Comparison of ENCODE assay signal across 8 mouse cellular contexts in genomic region chr17:88195303-88195702, GRCm38 (mm10).
A peak's percentile ranks its signal among the peaks of the same experiment; 100 is the strongest.
DNase-seq lines count a peak whose midpoint lies in the region.
"Had no signal": no experiment of that assay in that cellular context is flagged by ENCODE, and none has a peak within 500 bp of the region (broad histone marks: within the 10 kb centered on the region; RNA-seq: fewer than 3 reads in every experiment).

No protein-coding gene starts in this region.

- DNase-seq in urinary bladder, postnatal 14 days (ENCODE audit: low spot score) = peak; percentile 49
- no peak for DNase-seq in urinary bladder, postnatal 4 days (ENCODE audit: low spot score in 2 of 2)
- peak; percentile 84 to 87 for DNase-seq in adrenal gland, postnatal 36 days
- peak; percentile 6 for DNase-seq in layer of hippocampus, adult 9-10 months (ENCODE audit: low spot score)
- DNase-seq in cerebellum, postnatal 4 days (ENCODE audit: low spot score in 2 of 2) = no peak
- no peak for DNase-seq in thymus, postnatal 25 days
- no peak for DNase-seq in c-Kit-positive CD71-positive TER-119-positive erythroid progenitor cells, embryonic 14.5 days (ENCODE audit: low spot score)
- DNase-seq: kidney, postnatal 4 days had no signal

Comparison
In these comparisons a context has a peak if more than half of its experiments do, and no peak if none do; other contexts are left out.
1. DNase-seq: peak in urinary bladder, postnatal 14 days (single experiment), adrenal gland, postnatal 36 days (2 of 2) and layer of hippocampus, adult 9-10 months (single experiment); none in urinary bladder, postnatal 4 days (0 of 2), cerebellum, postnatal 4 days (0 of 2), thymus, postnatal 25 days (single experiment) and c-Kit-positive CD71-positive TER-119-positive erythroid progenitor cells, embryonic 14.5 days (single experiment).